Mouse (Mus musculus) cortical plate, adult 2 months (tissue): ENCODE data around the gene Adat3.

ENCODE experiments used
- CTCF ChIP-seq: fragments of 200-500 bp; IDR thresholded peaks from 2 replicates; pipeline ENCODE4 v1.5.1; 2011; ENCODE audit warnings: mild to moderate bottlenecking, control low read depth, low read length; ENCODE audit not compliant: insufficient read depth; ENCODE audit errors: extremely low read depth
- POLR2A ChIP-seq: fragments of 200-500 bp; IDR thresholded peaks from 2 replicates; pipeline ENCODE4 v1.6.1; 2011; ENCODE audit warnings: mild to moderate bottlenecking, low read length, control low read depth; ENCODE audit not compliant: insufficient read depth; ENCODE audit errors: extremely low read depth

DNA sequence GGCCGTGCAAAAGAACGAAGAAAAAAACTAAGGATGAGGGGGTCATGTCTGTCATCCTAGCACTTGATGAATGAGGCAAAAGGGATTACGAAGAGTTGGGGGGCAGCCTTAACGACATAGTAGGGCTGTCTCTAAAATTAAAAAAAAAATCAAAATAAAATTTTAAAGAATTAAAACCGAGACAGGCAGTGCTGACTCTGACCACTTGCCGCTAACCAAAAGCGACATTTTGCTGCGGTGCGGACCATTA, 18.9 kb downstream of the Adat3 start:
- no peak for TF ChIP-seq CTCF
- TF ChIP-seq POLR2A, result no peak
